Mouse (Mus musculus) midbrain, embryonic 15.5 days (tissue): ENCODE data around the gene Rras2. TPM values are rescaled to one million over a fixed set of nuclear protein-coding genes. Genes with fewer than 3 reads are reported as not detected.

Experiments
- ATAC-seq: fragments of 200-750 bp; cut with Nextera tagmentation; replicated peaks from 2 replicates; pipeline ENCODE4 v1.8.0; 2017; ENCODE audit warnings: moderate TSS enrichment
- H3K27ac ChIP-seq: fragments of 300-500 bp; sonication (generic); 2 replicates; pipeline ENCODE4 v1.5.1; 2015; ENCODE audit warnings: mild to moderate bottlenecking, inconsistent platforms
- H3K27me3 ChIP-seq: fragments of 300-500 bp; sonication (generic); replicated peaks from 2 replicates; pipeline ENCODE4 v1.6.1; 2015; ENCODE audit warnings: inconsistent platforms
- H3K36me3 ChIP-seq: fragments of 300-500 bp; sonication (generic); replicated peaks from 2 replicates; pipeline ENCODE4 v1.6.1; 2015; ENCODE audit warnings: inconsistent platforms
- H3K4me1 ChIP-seq: fragments of 300-500 bp; sonication (generic); 2 replicates; pipeline ENCODE4 v1.6.1; 2015; ENCODE audit warnings: inconsistent platforms
- H3K4me2 ChIP-seq: fragments of 300-500 bp; sonication (generic); 2 replicates; pipeline ENCODE4 v1.6.1; 2015; ENCODE audit warnings: inconsistent platforms, mild to moderate bottlenecking, moderate library complexity
- H3K4me3 ChIP-seq: fragments of 300-500 bp; sonication (generic); 2 replicates; pipeline ENCODE4 v1.5.1; 2015; ENCODE audit warnings: mild to moderate bottlenecking, inconsistent platforms
- H3K9ac ChIP-seq: fragments of 300-500 bp; sonication (generic); 2 replicates; pipeline ENCODE4 v1.6.1; 2015; ENCODE audit warnings: mild to moderate bottlenecking, inconsistent platforms
- H3K9me3 ChIP-seq: fragments of 300-500 bp; sonication (generic); 2 replicates; pipeline ENCODE4 v1.6.1; 2016; ENCODE audit warnings: inconsistent platforms
- WGBS: fragments of 180-500 bp; shearing (Covaris S2); methylation state at CpG from one replicate; pipeline ENCODE4 v1.1.7; 2015; ENCODE audit warnings: mixed read lengths; 5-methylcytosine and 5-hydroxymethylcytosine counted together
- polyA plus RNA-seq: library from polyadenylated mRNA; unstranded; fragments of >200 nt; fragmentation: Nextera tagmentation; extraction: Ambion mirVana; gene quantifications from 2 replicates; pipeline ENCODE4 v1.2.1, GENCODE M21; 2015

The Rras2 gene
- polyA plus RNA-seq, 1 experiment from 2014 or later = 21.6 TPM

- H3K4me1 ChIP-seq = peaks cover 16% of the 10 kb centered on the region
Measured at GRCm38 (mm10) chr7:114005499-114005898, 112.1 kb downstream of the Rras2 start.

DNA sequence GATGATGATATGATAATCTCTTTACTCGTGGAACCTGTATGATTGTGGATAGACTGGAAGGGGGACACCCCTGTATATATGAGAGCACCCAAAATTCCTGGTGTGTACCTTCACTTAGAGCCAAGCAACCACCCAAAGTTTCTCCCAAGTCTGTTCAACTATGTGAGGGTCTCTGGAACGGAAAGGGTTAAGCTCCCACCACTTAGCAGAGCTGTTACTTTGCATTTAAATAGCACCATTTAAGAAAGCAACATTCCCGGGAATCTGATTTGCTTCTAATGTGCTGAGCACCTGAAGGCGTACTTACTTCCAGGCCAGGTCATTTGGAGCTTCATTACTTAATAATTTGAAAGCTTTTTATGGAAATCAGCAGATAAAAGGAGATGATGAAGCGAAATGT is 113.4 kb downstream of the Rras2 start:
- H3K9ac ChIP-seq = no peak overlapping the region
- no peaks in the 10 kb centered on the region for H3K27me3 ChIP-seq
- no peak overlapping the region for H3K4me3 ChIP-seq
- peaks cover 16% of the 10 kb centered on the region for H3K4me1 ChIP-seq
- H3K36me3 ChIP-seq = no peaks in the 10 kb centered on the region
- peak overlapping the region; percentile 21; the same call in 1 of the 2 replicates for H3K4me2 ChIP-seq
- 9% methylated on average over 5 of the region's 5 CpGs for WGBS
- no peak overlapping the region for H3K27ac ChIP-seq
- H3K9me3 ChIP-seq = no peaks in the 10 kb centered on the region
- no peak for ATAC-seq

More at GRCm38 (mm10) chr7:114005499-114005898, 112.1 kb downstream of the Rras2 start:
- Histone ChIP-seq H3K9me3 (no peaks in the 10 kb centered on the region), H3K4me2 (no peak overlapping the region), H3K4me3 (no peak overlapping the region), H3K27me3 (no peaks in the 10 kb centered on the region), H3K27ac (no peak overlapping the region), H3K9ac (no peak overlapping the region), H3K36me3 (no peaks in the 10 kb centered on the region)
- WGBS = 53% methylated on average over 5 of the region's 5 CpGs
- no peak for ATAC-seq

- no peaks in the 10 kb centered on the region for H3K36me3 ChIP-seq
- no peak overlapping the region for H3K9ac ChIP-seq
- 82% methylated on average over 7 of the region's 7 CpGs for WGBS
- no peak for ATAC-seq
- H3K4me1 ChIP-seq = no peaks in the 10 kb centered on the region
- no peaks in the 10 kb centered on the region for H3K9me3 ChIP-seq
- no peak overlapping the region for H3K4me2 ChIP-seq
- H3K27me3 ChIP-seq = no peaks in the 10 kb centered on the region
- H3K27ac ChIP-seq = no peak overlapping the region
- no peak overlapping the region for H3K4me3 ChIP-seq
Measured at GRCm38 (mm10) chr7:113997675-113998354, 119.8 kb downstream of the Rras2 start.

Other genes starting within 250 kb of the Rras2 start
- 80.1 and 86.1 TPM in 2 replicates for gene Copb1, start 136.9 kb upstream of the Rras2 start, polyA plus RNA-seq
- gene Psma1, start 158.3 kb upstream of the Rras2 start, polyA plus RNA-seq = 335 and 341 TPM in 2 replicates